Mouse (Mus musculus): Measurements from ENCODE around the gene Abr.

Gene Abr

GRCm38 (mm10) chr11:76459489-76459888 lies 162.6 kb downstream of the Abr start:
- no peak for DNase-seq (ENCODE audit: low spot score in 2 of 2)

- DNase-seq (ENCODE audit: low spot score in 2 of 2): no peak
These were observed 163.4 kb downstream of the Abr start for GRCm38 (mm10) chr11:76458730-76459129.

GRCm38 (mm10) chr11:76456897-76457296 lies 165.2 kb downstream of the Abr start:
- no peak for DNase-seq (ENCODE audit: low spot score in 2 of 2)

- peak; percentile 86 to 95 for DNase-seq (ENCODE audit: low spot score in 2 of 2)
These were observed 165.9 kb downstream of the Abr start for GRCm38 (mm10) chr11:76456233-76456632.

- DNase-seq (ENCODE audit: low spot score in 2 of 2): peak; percentile 60 to 71
These were observed 167.6 kb downstream of the Abr start for GRCm38 (mm10) chr11:76454492-76454891.

GRCm38 (mm10) chr11:76450202-76450561 lies 171.9 kb downstream of the Abr start:
- no peak for DNase-seq (ENCODE audit: low spot score in 2 of 2)

GRCm38 (mm10) chr11:76449520-76450201 lies 172.5 kb downstream of the Abr start:
- DNase-seq (ENCODE audit: low spot score in 2 of 2): peak in 1 of 2 experiments; percentile 72

GRCm38 (mm10) chr11:76446251-76446650 lies 175.9 kb downstream of the Abr start:
- DNase-seq (ENCODE audit: low spot score in 2 of 2): no peak

- DNase-seq (ENCODE audit: low spot score in 2 of 2): no peak
These were observed 176.7 kb downstream of the Abr start for GRCm38 (mm10) chr11:76445459-76445858.

- DNase-seq (ENCODE audit: low spot score in 2 of 2): no peak
These were observed 182.4 kb downstream of the Abr start for GRCm38 (mm10) chr11:76439666-76440065.

GRCm38 (mm10) chr11:76436864-76437437 lies 185.2 kb downstream of the Abr start:
- peak in 1 of 2 experiments; percentile 37 for DNase-seq (ENCODE audit: low spot score in 2 of 2)

- peak; percentile 28 to 69 for DNase-seq (ENCODE audit: low spot score in 2 of 2)
These were observed 186.1 kb downstream of the Abr start for GRCm38 (mm10) chr11:76436009-76436408.

GRCm38 (mm10) chr11:76429966-76430631 lies 192.0 kb downstream of the Abr start:
- DNase-seq (ENCODE audit: low spot score in 2 of 2): no peak

- peak in 1 of 2 experiments; percentile 24 for DNase-seq (ENCODE audit: low spot score in 2 of 2)
These were observed 192.6 kb downstream of the Abr start for GRCm38 (mm10) chr11:76429556-76429955.

- DNase-seq (ENCODE audit: low spot score in 2 of 2): no peak
These were observed 193.1 kb downstream of the Abr start for GRCm38 (mm10) chr11:76429046-76429445.

GRCm38 (mm10) chr11:76427781-76428180 lies 194.3 kb downstream of the Abr start:
- no peak for DNase-seq (ENCODE audit: low spot score in 2 of 2)

- no peak for DNase-seq (ENCODE audit: low spot score in 2 of 2)
These were observed 196.4 kb downstream of the Abr start for GRCm38 (mm10) chr11:76425749-76426148.

GRCm38 (mm10) chr11:76420896-76421295 lies 201.2 kb downstream of the Abr start:
- no peak for DNase-seq (ENCODE audit: low spot score in 2 of 2)

- DNase-seq (ENCODE audit: low spot score in 2 of 2): peak in 1 of 2 experiments; percentile 40
These were observed 202.9 kb downstream of the Abr start for GRCm38 (mm10) chr11:76419179-76419578.

- DNase-seq (ENCODE audit: low spot score in 2 of 2): peak in 1 of 2 experiments; percentile 74
These were observed 203.7 kb downstream of the Abr start for GRCm38 (mm10) chr11:76418423-76418822.

GRCm38 (mm10) chr11:76415985-76416384 lies 206.1 kb downstream of the Abr start:
- no peak for DNase-seq (ENCODE audit: low spot score in 2 of 2)

- no peak for DNase-seq (ENCODE audit: low spot score in 2 of 2)
These were observed 207.1 kb downstream of the Abr start for GRCm38 (mm10) chr11:76415001-76415400.

- DNase-seq (ENCODE audit: low spot score in 2 of 2): no peak
These were observed 208.9 kb downstream of the Abr start for GRCm38 (mm10) chr11:76413202-76413601.
